Mouse (Mus musculus): Measurements from ENCODE around the gene Ccdc182.

- no peak for TF ChIP-seq CTCF (IDR thresholded peaks at IDR 0.05; ENCODE audit: low read depth)
- no peak for TF ChIP-seq EP300 (IDR thresholded peaks at IDR 0.05; ENCODE audit: low read depth)
Measured at GRCm38 (mm10) chr11:88253514-88254167, 40.2 kb upstream of the Ccdc182 start.
